Mouse (Mus musculus) right cerebral cortex, postnatal 25 days (tissue): ENCODE measurements around the gene Lcp1.

ENCODE experiments used
- DNase-seq: peaks from one replicate; pipeline ENCODE4 v3.0.0; 2022

Gene Lcp1

DNA sequence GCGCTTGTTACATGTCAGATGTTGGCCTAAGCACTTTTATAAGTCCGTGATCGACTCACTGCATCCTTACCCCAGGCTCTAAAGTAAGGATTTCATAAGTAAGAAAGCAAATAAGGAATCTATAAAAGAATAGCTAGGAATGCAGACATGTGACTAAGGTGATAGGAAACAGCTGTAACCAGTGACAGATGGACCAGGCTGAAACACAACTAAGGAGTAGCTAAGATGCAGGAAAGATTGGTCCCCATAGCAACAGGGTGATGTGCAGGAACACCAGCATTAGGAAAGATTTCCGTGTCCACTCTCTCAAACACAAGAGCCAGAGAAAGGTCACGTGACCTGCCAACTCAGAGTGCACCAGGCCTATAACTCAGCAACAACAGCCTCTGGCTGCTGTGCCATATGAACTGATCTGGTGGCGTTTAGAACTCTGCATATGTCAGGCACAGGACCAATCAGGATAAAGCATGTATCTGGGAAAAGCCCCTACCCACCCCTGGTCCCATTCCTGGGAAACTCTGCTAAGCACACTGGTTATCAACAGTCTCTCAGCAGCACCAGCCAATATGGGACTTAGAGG is 77.8 kb downstream of the Lcp1 start:
- DNase-seq, result no peak

DNA sequence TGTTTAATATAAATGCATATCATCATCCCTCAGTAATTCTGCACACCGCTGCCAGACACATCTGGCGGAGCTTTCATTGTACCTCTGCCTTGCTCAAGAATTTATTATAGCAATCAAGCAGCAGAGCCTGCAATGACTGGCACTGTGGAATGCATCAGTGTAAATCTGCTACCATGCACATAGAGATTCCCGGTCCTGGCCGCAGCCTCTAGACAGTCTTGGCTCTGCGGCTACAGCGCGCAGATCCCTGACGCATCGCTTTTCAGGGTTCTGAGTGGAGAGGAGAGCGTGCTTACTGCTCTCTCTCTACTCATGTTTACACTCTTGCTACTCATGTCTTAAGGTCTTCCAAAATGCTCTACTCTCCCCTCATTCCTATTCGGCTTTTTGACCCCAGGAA is 82.9 kb downstream of the Lcp1 start:
- DNase-seq, result no peak

DNA sequence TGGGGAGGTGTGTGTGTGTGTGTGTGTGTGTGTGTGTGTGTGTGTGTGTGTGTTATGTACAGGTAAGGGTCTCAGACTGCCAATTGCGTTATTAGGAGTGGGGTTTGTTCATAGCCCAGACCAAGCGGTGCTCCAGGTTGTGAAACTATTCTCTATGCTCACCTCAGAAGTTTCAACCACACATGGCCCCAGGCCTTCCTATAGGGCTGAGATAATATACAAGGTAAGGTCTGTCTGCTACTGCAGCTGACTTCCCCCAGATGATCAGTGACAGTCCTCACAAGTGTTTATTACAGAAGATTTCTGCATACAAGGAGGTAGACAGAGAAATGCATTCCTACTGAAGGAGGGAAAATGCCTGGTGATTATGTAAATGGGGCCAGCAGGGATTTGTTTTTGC is 87.9 kb downstream of the Lcp1 start:
- no peak for DNase-seq

DNA sequence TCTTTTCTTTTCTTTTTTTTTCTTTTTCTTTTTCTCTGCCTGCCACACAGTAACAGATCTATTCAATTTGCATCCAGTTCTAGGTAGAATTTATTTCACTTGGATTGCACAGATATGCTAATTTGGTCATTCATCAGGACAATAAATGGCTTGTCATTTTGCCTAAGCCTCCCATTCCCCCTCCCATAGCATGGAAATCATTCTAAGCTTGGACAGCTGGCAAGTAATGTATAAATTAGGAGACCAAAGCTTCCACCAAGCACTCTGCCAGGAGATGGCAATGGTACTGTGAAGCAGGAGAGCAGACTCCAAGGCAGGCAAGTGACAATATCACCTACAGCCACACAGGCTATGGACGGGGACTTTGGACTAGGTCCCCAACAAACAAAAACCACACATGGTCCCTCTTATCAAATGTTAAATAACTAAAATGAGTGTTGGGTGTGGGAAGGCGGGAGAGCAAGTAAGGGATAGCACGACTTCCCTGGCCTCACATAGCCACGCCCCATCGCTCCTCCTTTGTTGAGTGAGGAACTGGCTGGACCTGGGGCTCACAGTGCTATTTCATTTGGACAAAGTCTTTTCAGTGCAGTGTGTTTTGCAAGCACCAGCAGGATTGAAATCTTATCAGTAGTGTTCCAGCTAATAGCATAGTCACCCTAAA is 88.5 kb downstream of the Lcp1 start:
- no peak for DNase-seq

DNA sequence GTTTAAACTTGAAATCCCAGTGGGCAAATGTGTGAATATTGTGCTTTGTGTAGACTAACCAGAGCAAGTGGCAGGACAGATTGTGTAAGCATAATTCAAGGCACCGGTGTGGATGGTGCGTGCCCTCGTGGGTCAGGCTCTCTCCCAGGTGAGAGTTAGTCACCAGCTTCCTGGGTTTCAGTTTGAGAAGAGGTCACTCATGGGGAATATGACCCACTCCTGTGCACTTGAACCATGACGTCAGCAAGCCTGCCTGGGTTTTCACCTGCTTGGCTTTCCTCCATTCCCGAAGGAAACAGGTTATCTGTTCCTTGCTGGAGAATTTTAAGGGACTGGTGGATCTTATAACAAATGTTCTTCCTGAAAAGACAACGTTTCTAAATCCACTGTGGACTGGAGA is 91.5 kb downstream of the Lcp1 start:
- DNase-seq, result no peak

DNA sequence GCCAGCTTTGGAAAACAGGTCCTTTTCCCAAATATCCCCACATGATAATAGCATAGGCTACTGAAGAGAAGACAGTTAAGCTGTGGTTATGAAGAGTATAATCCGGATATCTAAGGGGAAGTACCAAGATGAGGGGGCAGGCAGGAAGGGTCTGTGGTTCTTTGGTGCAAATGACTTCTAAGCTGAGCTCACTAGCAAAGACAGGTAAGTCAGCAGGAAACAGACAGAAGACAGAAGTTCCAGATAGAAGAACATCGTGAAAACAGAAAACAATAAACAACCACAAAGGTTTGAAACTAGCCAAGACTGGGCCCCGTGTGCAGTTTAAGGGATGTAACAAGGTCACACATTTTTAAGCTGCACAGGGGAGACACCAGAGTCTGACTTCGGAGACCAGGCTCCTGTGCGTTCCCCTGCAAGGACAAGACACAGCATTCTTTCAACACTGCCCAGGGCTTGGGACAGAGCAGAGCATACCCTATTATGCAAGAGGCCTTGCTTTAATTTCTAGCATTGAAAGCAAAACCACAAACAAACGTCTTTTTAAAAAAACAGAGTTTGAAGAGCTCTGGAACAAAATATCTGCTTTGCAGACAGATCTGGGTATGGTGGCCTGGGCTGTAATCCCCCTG is 96.7 kb downstream of the Lcp1 start:
- no peak for DNase-seq

DNA sequence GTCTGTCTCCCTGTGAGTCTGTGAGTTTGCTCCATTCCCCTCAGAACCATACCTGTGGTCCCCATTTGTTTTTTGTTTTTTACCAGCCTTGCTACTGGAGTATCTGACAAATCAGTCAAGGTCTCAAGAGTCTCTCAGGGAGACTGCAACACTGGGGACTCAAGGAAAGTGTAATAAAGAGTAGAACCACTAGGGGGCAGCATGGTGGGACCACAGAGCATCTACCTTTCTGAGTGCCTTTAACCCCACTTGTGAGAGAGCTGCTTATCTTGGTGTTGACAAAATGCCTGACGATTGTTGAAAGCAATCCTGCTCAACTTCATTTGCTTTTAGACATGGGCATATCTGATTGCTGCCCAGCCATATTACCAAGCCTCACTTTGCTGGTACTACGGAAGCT is 98.9 kb downstream of the Lcp1 start:
- no peak for DNase-seq

DNA sequence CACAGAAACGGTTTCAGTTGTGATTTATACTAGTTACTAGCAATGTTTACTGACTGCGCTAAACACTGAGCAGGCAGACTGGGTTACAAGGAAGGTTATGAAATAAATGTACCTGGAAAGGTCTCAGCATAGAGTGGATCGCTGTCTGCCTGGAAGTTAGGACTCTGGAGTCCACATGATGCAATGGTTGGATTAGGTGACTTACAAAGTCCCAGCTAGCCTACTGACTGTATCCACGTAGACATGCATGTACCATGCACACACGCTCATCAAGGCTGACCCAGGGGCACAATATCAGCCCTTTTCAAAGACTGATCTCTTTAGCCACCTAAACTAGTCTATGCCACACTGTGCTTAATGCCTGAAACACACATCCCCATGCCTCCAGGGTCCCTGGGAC is 102.2 kb downstream of the Lcp1 start:
- no peak for DNase-seq

DNA sequence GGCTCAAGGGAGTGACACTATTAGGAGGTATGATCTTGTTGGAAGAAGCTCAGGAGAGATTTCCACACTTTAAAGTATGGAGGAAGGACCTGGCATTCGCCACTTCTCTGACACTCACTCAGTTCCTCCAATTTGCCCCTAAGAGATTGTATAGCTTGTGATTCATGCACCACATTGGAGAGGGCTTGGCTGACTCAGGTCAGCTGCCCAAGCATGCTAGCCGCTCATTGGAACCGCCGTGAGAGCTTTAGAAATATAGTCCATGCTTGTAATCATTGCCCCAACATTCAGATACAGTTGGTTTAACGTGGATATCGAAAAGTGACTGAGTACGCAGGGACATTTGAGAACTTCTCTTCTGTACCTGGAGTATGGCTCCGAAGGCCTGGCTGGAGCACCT is 104.7 kb downstream of the Lcp1 start:
- no peak for DNase-seq

DNA sequence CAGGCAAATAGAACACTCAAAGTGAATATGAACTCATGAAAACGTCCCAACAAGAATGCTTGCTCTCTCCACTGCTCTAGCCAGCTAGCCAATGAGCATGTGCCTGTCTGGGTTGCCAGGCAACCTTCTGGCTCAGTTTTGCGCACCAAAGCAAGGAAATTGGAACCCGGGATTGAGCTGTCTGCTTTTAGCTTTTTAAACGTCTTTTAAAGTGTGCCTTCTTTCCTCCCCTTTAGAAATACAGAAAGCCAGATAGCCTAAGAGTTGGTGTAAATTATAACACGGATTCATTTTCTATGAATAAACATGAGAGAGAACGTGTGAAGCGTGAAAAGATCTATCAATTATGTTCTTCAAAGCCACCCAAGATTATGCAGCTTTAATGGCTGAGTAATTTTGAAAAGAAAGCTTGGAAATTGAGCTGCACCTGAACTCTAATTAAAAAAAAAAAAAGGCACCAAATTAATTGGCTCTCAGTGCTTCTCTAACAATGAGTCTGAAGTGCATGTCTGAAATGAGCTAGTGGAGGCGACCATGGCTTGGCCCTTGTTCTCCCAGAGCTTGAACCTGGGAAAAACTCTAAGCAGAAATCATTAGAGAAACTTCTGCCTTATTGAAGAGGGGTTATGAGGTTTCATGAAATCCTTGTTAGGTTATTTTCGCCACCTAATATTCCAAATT is 105.2 kb downstream of the Lcp1 start:
- DNase-seq, result peak; percentile 35

DNA sequence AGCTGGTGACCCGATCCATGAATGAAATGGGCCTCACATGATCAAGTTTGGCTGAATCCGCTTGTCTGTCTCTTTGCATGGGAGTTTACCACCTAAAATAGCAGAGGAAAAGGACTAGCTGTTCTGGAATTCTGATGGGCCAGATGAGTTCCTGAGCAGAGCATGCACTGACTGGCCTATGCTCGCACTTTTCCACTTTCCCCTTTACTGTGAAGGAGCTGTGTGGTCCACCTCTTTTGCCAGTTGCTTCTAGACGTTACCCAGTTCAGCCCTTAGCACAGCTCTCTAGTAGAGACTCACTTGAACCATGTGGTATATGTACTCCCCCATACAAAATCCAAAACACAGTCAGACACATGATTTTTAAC is 105.7 kb downstream of the Lcp1 start:
- DNase-seq, result no peak

DNA sequence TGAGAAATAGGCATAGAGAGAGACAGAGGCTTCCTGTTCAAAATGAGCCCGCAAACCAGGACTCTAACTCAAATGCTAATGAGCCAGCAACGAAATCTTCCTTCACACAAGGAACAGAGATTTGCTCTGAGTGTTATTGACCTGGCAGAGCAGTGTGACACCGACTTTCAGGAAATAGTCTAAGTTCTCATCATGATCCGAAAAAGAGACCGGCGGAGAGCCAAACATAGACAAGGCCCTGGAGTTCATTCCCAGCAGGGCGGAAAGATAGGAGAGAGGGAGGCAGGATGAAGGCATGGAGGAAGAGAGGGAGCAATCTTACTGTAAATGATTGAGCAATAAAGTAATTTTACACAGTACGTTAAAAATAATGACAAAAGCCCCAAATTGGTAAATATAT is 106.2 kb downstream of the Lcp1 start:
- no peak for DNase-seq

DNA sequence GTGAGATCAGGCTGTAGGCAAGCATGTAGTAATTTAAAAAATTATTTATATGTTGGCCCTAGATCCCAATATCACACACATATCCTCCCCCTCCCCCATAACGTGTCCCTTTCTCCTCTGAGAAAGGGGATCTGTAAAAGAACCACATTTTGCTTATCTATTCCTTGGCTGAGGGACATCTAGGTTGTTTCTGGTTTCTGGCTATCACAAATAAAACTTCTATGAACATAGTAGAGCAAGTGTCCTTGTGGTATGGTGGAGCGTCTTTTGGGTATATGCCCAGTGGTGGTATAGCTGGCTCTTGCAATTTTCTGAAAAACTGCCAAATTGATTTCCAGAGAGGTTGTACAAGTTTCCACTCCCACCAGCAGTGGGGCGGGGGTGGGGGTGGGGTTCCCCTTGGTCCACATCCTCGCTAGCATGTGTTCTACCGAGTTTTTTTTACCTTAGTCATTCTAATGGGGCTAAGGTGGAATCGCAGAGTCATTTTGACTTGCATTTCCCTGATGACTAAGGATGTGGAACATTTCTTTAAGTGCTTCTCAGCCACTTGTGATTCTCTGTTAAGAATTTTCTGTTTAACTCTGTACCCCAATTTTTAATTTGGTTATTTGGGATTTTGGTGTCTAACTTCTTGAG is 107.3 kb downstream of the Lcp1 start:
- DNase-seq, result no peak

DNA sequence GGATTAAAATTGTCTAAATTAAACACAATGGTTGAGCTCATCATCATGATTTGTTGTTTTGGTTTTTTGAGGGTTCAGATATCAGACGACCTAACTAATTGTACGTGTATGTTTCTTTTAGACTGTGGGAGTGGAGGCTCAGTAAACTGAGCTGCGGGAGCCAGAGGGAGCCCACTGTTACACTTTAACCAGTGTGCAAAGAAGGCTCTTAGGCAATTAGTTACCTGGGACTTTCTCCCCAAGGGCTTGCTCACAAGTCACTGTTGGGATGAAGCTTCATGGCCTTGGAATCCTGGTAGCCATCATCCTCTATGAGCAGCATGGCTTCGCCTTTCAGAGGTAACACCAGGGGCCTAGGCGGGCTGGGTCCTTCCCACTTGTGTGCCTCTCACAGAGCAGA is 111.2 kb downstream of the Lcp1 start, which contains the start of gene Cpb2:
Gene Cpb2 (plus strand): TSS at position 201 of the 400 bp plus-strand sequence.
- DNase-seq, result no peak

DNA sequence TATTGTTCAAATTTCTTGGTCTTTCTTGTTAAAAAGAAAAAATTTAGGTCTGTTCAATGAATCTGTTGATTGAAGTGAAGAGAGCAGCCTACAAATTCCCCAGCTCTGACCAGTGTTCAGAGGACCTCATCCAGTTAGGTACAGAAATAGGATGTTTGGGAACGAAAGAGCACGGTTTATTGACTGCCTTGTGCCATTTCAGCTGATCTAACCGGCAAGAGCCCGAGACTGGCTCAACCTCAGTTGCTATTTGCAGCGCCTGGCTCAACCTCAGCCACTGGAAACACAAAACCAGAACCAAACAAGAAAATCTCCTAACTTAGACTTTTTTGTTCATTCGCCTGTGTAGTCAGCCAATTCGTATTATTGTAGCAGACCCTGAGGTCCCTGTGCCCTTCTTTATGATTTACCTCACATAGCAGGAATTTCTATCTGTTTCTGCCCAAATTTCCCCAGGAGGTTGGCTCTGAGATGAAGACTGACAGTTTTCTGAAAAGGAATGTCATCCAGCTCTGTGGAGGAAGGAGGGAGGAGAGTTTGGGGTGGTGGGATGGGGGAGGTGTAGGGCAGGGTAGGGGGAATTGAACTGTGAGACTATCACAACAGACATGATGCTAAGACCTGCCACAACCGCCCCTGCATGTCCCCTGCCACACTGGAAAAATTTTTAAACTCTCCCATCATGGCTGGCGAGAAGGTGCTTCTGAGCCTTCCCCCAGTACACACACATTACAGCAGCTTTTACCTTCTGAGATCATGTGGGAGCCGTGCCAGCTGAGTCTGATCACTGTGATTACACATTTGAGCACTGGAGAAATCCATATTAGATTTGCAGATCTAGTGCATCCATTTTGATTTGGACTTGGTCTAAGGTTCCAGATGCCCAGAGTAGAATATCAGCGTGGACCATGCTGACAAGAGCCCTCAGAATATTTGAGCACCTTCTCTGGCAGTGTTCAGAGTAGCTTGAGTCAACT is 115.4 kb downstream of the Lcp1 start:
- DNase-seq, result no peak

DNA sequence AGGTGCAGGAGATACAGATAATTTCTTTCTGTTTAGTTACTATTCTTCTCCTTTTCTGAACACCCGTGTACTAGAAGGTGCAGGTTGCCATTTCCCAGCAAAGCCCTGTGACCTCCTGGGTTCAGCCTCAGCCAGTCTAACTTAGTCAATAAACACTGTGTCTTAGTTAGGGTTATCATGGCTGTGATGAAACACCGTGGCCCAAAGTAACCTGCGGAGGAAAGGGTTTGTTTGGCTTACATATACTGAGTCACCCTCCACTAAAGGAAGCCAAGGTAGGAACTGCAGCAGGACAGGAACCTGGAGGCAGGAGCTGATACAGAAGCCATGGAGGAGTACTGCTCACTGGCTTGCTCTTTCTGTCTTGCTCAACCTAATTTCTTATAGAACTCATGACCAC is 119.5 kb downstream of the Lcp1 start:
- DNase-seq, result no peak

DNA sequence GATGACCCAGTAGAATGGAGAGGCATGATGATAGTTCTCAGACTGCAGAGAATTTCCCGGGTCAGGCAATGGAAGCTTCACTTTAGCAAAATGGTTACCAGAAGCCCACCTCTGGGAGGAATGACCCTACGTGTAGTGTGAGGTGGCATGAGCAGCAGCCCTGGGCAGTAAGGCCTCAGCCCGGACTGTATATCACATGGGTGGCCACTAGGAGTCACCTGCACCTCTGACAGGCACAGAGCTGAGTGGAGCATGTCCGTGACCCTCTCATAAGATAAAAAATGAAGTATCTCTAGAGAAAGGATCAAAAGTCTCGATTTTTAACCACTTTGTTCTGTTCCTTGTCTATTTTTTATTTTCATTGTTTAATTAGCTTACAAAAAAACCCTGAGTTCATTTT is 125.6 kb downstream of the Lcp1 start:
- no peak for DNase-seq

DNA sequence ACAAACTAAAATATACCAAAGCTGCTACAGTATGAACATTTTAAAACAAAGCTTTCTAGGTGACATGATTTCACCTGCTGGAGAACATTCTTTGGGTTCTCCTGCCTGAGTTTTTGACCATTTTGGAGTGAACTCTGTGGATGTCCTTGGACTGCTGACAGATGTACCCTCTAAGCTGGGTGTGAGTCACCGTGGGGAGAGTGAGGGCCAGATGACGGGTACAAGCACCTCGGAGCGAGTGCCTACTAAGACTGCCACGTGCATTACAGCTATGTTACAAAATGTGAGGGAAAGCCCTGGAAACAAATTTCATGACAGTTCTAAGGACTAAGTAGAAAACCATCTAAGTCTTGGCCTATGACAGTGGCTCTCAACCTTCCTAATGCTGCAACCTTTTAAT is 138.6 kb downstream of the Lcp1 start:
- DNase-seq, result no peak

DNA sequence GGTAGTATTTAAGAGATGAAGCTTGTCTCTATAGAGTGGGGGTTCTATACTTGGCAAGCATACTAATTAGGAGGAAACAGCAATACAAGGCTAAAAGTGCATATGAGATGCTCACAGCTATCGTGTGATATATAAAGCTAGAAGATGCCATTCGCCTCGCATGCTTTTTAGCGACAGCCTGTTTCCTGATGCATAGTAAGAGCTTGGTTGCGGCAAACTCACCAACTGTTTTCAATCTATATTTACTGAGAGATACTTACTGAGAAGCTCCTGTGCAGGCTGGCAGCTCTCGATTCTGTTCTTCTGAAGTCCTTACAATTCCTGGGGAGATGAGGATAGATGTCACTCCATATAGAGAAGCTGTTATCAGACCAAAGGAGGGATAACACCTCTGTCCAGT is 148.8 kb downstream of the Lcp1 start:
- no peak for DNase-seq

DNA sequence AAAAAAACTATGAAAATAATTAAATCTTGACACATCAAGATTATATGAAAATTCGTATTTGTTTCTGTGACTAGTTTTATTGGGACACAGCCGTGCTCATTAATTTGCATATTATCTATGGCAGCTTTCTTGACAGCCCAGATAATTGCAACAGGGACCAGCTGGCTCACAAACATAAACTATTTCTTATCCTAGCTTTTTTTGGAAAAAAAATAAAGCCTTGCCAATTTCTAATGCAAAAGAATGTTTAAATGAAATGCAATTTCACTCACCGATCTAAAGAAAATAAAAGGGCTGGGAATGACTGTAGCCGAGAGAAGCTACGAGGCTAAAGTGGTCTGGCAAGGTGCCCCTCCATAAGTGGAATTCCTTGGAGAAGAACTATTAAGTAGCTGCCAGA is 149.5 kb downstream of the Lcp1 start:
- no peak for DNase-seq
